Mouse (Mus musculus) heart, postnatal 0 days (tissue): ENCODE measurements at regions not wholly inside any gene's neighbourhood (a gene's known extent, or its start where the extent isn't known, plus 50 kb on each side); places are given as distances from the start of the nearest gene placed in this dataset.

ENCODE experiments used
- CTCF ChIP-seq: IDR thresholded peaks from 2 replicates; pipeline ENCODE4 v1.5.1; 2016; ENCODE audit warnings: antibody characterized with exemption, control low read depth, low read depth
- EP300 ChIP-seq: IDR thresholded peaks from 2 replicates; pipeline ENCODE4 v1.6.1; 2016; ENCODE audit warnings: antibody characterized with exemption, low read depth

- TF ChIP-seq EP300 (no peak), CTCF (no peak)
Observed at GRCm38 (mm10) chr15:63717812-63718211, 127.2 kb downstream of the Gsdmc2 start.
